Mouse (Mus musculus): Measurements from ENCODE around the gene Lin7a. TPM values are rescaled to one million over a fixed set of nuclear protein-coding genes. Genes with fewer than 3 reads are reported as not detected.
"Not testable (repeated sequence)": the region's sequence is repeated elsewhere in the genome, so short reads cannot be mapped to it uniquely, and the experiment has no call there.

Lin7a gene
- total and polyA plus RNA-seq, 3 experiments, result not detected

- DNase-seq (ENCODE audit: extremely low read depth), result no peak
- Histone ChIP-seq H3K79me2 (replicated peaks; ENCODE audit: control insufficient read depth, extremely low read depth, insufficient read depth, poor library complexity, severe bottlenecking) (no peaks in the 10 kb centered on the region), H3K36me3 (replicated peaks in 1 of 2; ENCODE audit: control insufficient read depth in 1 of 2, insufficient read depth in 1 of 2, low read length in 1 of 2) (no peaks in the 10 kb centered on the region), H3K4me3 (replicated peaks in 1 of 3; ENCODE audit: low read depth in 2 of 3, low read length in 2 of 3, poor library complexity in 1 of 3) (no peak overlapping the region), H3K9ac (ENCODE audit: insufficient read depth, low read depth) (no peak overlapping the region), H3K27ac (ENCODE audit: insufficient read depth, low read depth) (no peak overlapping the region), H3K4me1 (ENCODE audit: control insufficient read depth in 1 of 2, insufficient read depth in 2 of 2) (no peaks in the 10 kb centered on the region), H3K4me2 (ENCODE audit: insufficient read depth, low read depth, poor library complexity, severe bottlenecking) (no peak overlapping the region), H3K27me3 (replicated peaks) (no peaks in the 10 kb centered on the region), H3K9me3 (replicated peaks; ENCODE audit: low read length) (peaks cover 29% of the 10 kb centered on the region)
- TF ChIP-seq TCF12 (IDR thresholded peaks at IDR 0.05; ENCODE audit: low read depth, low read length) (no peak), POLR2A (IDR thresholded peaks at IDR 0.05; ENCODE audit: low read depth, low read length) (no peak), EP300 (IDR thresholded peaks at IDR 0.05; ENCODE audit: low read length) (no peak), POLR2AphosphoS2 (IDR thresholded peaks at IDR 0.05; ENCODE audit: low read depth, low read length) (no peak), HCFC1 (IDR thresholded peaks at IDR 0.05; ENCODE audit: low read depth, low read length) (no peak), SIN3A (IDR thresholded peaks at IDR 0.05; ENCODE audit: low read length) (no peak), MEF2A (IDR thresholded peaks at IDR 0.05; ENCODE audit: borderline replicate concordance, low read depth, low read length) (no peak), MAX (IDR thresholded peaks at IDR 0.05; ENCODE audit: low read length) (no peak), PAX5 (IDR thresholded peaks at IDR 0.05; ENCODE audit: low read length) (no peak), JUND (conservative IDR thresholded peaks at IDR 0.05; ENCODE audit: low read depth, low read length) (no peak), ZKSCAN1 (IDR thresholded peaks at IDR 0.05; ENCODE audit: borderline replicate concordance, low read depth, low read length) (no peak), MAFK (IDR thresholded peaks at IDR 0.05; ENCODE audit: insufficient replicate concordance, low read length) (no peak), UBTF (IDR thresholded peaks at IDR 0.05; ENCODE audit: low read depth, low read length) (no peak), ZMIZ1 (IDR thresholded peaks at IDR 0.05; ENCODE audit: low read depth, low read length) (no peak), NRF1 (IDR thresholded peaks at IDR 0.05; ENCODE audit: low read depth, low read length) (no peak), CTCF (conservative IDR thresholded peaks at IDR 0.05 in 1 of 2, IDR thresholded peaks at IDR 0.05 in 1 of 2; ENCODE audit: low read depth in 2 of 2, low read length in 2 of 2) (no peak), MXI1 (IDR thresholded peaks at IDR 0.05; ENCODE audit: low read depth, low read length) (no peak), RAD21 (IDR thresholded peaks at IDR 0.05; ENCODE audit: low read depth, low read length) (no peak), MYC (IDR thresholded peaks at IDR 0.05; ENCODE audit: low read depth, low read length) (no peak), ZNF384 (IDR thresholded peaks at IDR 0.05; ENCODE audit: low read depth, low read length) (no peak)
- dilution Hi-C loops (cut with MboI; ENCODE audit: extremely low pct_ligation_motif_present, extremely low pct_unique_long_range_greater_than_20kb, low sequenced_read_pairs), result no loop called here
- in situ Hi-C loops (cut with MboI; ENCODE audit: low pct_ligation_motif_present, low pct_unique_long_range_greater_than_20kb, low sequenced_read_pairs), result no loop called here
Measured at GRCm38 (mm10) chr10:107240986-107241385, 30.5 kb upstream of the Lin7a start.

DNA sequence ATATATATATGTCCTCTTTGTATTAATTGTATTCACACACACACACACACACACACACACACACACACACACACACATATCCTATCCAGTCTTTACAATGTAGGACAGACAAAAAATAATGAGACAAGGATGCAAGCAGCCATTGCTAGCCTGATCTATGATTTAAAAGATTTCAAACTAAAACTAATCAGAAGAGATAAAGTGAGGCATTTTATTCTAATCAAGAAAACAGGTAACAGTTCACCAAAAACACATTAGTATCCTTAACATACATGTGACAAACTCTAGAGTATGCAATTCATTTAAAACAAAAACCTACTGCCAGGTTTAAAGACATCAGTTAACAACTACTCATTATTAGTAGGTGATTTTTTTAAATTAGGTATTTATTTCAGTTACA lies 30.1 kb upstream of the Lin7a start:
- Histone ChIP-seq H3K36me3 (replicated peaks in 1 of 2; ENCODE audit: control insufficient read depth in 1 of 2, insufficient read depth in 1 of 2, low read length in 1 of 2) (no peaks in the 10 kb centered on the region), H3K4me1 (ENCODE audit: control insufficient read depth in 1 of 2, insufficient read depth in 2 of 2) (no peaks in the 10 kb centered on the region), H3K79me2 (replicated peaks; ENCODE audit: control insufficient read depth, extremely low read depth, insufficient read depth, poor library complexity, severe bottlenecking) (no peaks in the 10 kb centered on the region), H3K4me2 (ENCODE audit: insufficient read depth, low read depth, poor library complexity, severe bottlenecking) (no peak overlapping the region), H3K27me3 (replicated peaks) (no peaks in the 10 kb centered on the region), H3K27ac (ENCODE audit: insufficient read depth, low read depth) (no peak overlapping the region), H3K9me3 (replicated peaks; ENCODE audit: low read length) (peaks cover 26% of the 10 kb centered on the region), H3K9ac (ENCODE audit: insufficient read depth, low read depth) (no peak overlapping the region), H3K4me3 (replicated peaks in 1 of 3; ENCODE audit: low read depth in 2 of 3, low read length in 2 of 3, poor library complexity in 1 of 3) (no peak overlapping the region)
- in situ Hi-C loops (cut with MboI; ENCODE audit: low pct_ligation_motif_present, low pct_unique_long_range_greater_than_20kb, low sequenced_read_pairs), result no loop called here
- TF ChIP-seq JUND (conservative IDR thresholded peaks at IDR 0.05; ENCODE audit: low read depth, low read length) (no peak), MAFK (IDR thresholded peaks at IDR 0.05; ENCODE audit: insufficient replicate concordance, low read length) (no peak), EP300 (IDR thresholded peaks at IDR 0.05; ENCODE audit: low read length) (no peak), RAD21 (IDR thresholded peaks at IDR 0.05; ENCODE audit: low read depth, low read length) (no peak), MXI1 (IDR thresholded peaks at IDR 0.05; ENCODE audit: low read depth, low read length) (no peak), NELFE (IDR thresholded peaks at IDR 0.05; ENCODE audit: low read depth, low read length) (no peak), ETS1 (conservative IDR thresholded peaks at IDR 0.05; ENCODE audit: low read depth, low read length) (no peak), TCF12 (IDR thresholded peaks at IDR 0.05; ENCODE audit: low read depth, low read length) (no peak), MEF2A (IDR thresholded peaks at IDR 0.05; ENCODE audit: borderline replicate concordance, low read depth, low read length) (no peak), UBTF (IDR thresholded peaks at IDR 0.05; ENCODE audit: low read depth, low read length) (no peak)
- DNase-seq (ENCODE audit: extremely low read depth), result no peak
- dilution Hi-C loops (cut with MboI; ENCODE audit: extremely low pct_ligation_motif_present, extremely low pct_unique_long_range_greater_than_20kb, low sequenced_read_pairs), result no loop called here

- peaks cover 26% of the 10 kb centered on the region for H3K9me3 ChIP-seq (replicated peaks; ENCODE audit: low read length)
- in situ Hi-C loops (cut with MboI; ENCODE audit: low pct_ligation_motif_present, low pct_unique_long_range_greater_than_20kb, low sequenced_read_pairs); H3K9ac ChIP-seq (ENCODE audit: insufficient read depth, low read depth); H3K4me3 ChIP-seq (replicated peaks in 1 of 3; ENCODE audit: low read depth in 2 of 3, low read length in 2 of 3, poor library complexity in 1 of 3); DNase-seq (ENCODE audit: extremely low read depth); H3K36me3 ChIP-seq (replicated peaks in 1 of 2; ENCODE audit: control insufficient read depth in 1 of 2, insufficient read depth in 1 of 2, low read length in 1 of 2); dilution Hi-C loops (cut with MboI; ENCODE audit: extremely low pct_ligation_motif_present, extremely low pct_unique_long_range_greater_than_20kb, low sequenced_read_pairs); H3K27ac ChIP-seq (ENCODE audit: insufficient read depth, low read depth); H3K4me2 ChIP-seq (ENCODE audit: insufficient read depth, low read depth, poor library complexity, severe bottlenecking); H3K79me2 ChIP-seq (replicated peaks; ENCODE audit: control insufficient read depth, extremely low read depth, insufficient read depth, poor library complexity, severe bottlenecking); H3K4me1 ChIP-seq (ENCODE audit: control insufficient read depth in 1 of 2, insufficient read depth in 2 of 2); H3K27me3 ChIP-seq (replicated peaks): not testable (repeated sequence)
Measured at GRCm38 (mm10) chr10:107241999-107242398, 29.5 kb upstream of the Lin7a start.
